Mouse (Mus musculus) midbrain, embryonic 12.5 days (tissue): ENCODE data around the gene Gm5127. TPM values are rescaled to one million over a fixed set of nuclear protein-coding genes. Genes with fewer than 3 reads are reported as not detected.

Experiments used
- ATAC-seq: fragments of 200-750 bp; cut with Nextera tagmentation; 2 replicates; pipeline ENCODE4 v1.8.0; 2017; ENCODE audit warnings: low read depth, moderate TSS enrichment, moderate library complexity; ENCODE audit not compliant: low FRiP score
- H3K27ac ChIP-seq: fragments of 300-500 bp; sonication (generic); replicated peaks from 2 replicates; pipeline ENCODE4 v1.5.1; 2016; ENCODE audit warnings: mild to moderate bottlenecking
- H3K27me3 ChIP-seq: fragments of 300-500 bp; sonication (generic); 2 replicates; pipeline ENCODE4 v1.6.1; 2016; ENCODE audit warnings: mild to moderate bottlenecking
- H3K36me3 ChIP-seq: fragments of 300-500 bp; sonication (generic); 2 replicates; pipeline ENCODE4 v1.6.1; 2016
- H3K4me1 ChIP-seq: fragments of 300-500 bp; sonication (generic); 2 replicates; pipeline ENCODE4 v1.6.1; 2016
- H3K4me2 ChIP-seq: fragments of 300-500 bp; sonication (generic); replicated peaks from 2 replicates; pipeline ENCODE4 v1.6.1; 2016; ENCODE audit warnings: mild to moderate bottlenecking, moderate library complexity
- H3K4me3 ChIP-seq: fragments of 300-500 bp; sonication (generic); 2 replicates; pipeline ENCODE4 v1.5.1; 2016; ENCODE audit warnings: mild to moderate bottlenecking
- H3K9ac ChIP-seq: fragments of 300-500 bp; sonication (generic); replicated peaks from 2 replicates; pipeline ENCODE4 v1.6.1; 2016; ENCODE audit warnings: mild to moderate bottlenecking, moderate library complexity
- H3K9me3 ChIP-seq: fragments of 300-500 bp; sonication (generic); 2 replicates; pipeline ENCODE4 v1.6.1; 2016; ENCODE audit warnings: mild to moderate bottlenecking
- WGBS: fragments of 180-500 bp; shearing (Covaris S2); methylation state at CpG from one replicate; pipeline ENCODE4 v1.1.7; 2016; 5-methylcytosine and 5-hydroxymethylcytosine counted together
- microRNA-seq: library from miRNA; unstranded; fragments of <30 nt; microRNA quantifications from one replicate; pipeline ENCODE4, GENCODE M21; 2017
- polyA plus RNA-seq: library from polyadenylated mRNA; unstranded; fragments of >200 nt; fragmentation: Nextera tagmentation; extraction: Ambion mirVana; gene quantifications from 2 replicates; pipeline ENCODE4 v1.2.1, GENCODE M21; 2016

The Gm5127 gene
- polyA plus RNA-seq, 1 experiment from 2014 or later = 0.79 TPM

DNA sequence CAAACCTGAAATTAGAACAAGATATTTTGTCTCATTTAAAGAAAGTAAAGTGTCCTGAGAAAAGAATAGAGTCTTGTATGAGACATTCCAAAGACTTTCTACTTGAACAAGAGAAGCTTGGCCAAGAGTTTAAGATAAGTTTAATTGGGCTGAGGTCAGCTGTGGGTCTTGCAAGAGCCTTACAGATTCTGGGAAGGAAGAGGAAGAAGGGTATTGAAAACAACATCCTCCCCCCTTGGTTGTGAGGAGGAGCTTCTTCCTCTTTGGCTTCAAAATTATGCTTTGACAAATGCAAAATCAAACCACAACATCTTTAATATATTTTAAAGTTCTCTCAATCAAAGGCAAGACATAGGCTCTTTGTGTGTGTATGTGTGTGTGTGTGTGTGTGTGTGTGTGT is 50.6 kb downstream of the Gm5127 start:
- Histone ChIP-seq H3K4me2 (no peak overlapping the region), H3K4me1 (no peaks in the 10 kb centered on the region), H3K27me3 (no peaks in the 10 kb centered on the region), H3K9ac (no peak overlapping the region), H3K4me3 (no peak overlapping the region), H3K9me3 (no peaks in the 10 kb centered on the region), H3K27ac (no peak overlapping the region), H3K36me3 (no peaks in the 10 kb centered on the region)
- no peak for ATAC-seq

DNA sequence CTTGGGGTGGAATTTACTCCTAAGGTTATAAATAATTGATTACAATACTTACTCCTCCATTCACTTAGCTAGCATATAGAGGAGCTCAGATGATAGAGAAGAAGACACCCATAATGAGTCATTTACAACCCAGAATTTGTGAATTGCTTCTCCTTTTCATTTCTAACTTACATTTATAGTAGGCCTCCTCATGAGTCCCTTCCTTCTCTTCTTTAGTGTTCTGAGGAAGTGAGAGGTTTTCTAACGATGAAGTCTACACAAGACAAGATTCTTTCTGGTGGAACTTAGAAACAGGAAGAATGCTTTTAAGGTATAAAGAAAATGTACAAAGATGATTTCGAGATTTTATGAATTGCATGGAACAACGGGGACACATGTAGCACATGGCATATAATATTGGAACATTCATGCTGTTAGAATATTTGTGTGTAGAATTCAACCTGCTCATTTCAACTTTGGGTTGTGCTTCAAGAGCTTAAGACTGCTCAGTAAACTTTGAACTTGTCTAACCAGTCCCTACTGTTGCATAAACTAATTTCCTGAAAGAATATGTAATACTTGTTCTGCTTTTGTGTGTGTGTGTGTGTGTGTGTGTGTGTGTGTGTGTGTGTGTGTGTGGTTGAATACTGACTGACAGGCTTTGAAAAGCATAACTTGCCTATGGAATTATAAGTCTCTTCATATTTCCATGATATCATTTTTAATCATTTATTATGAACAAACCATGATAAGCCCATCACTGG is 52.0 kb downstream of the Gm5127 start:
- H3K9ac ChIP-seq = no peak overlapping the region
- H3K4me2 ChIP-seq = no peak overlapping the region
- 83% methylated on average over 3 of the region's 3 CpGs for WGBS
- no peaks in the 10 kb centered on the region for H3K9me3 ChIP-seq
- no peaks in the 10 kb centered on the region for H3K27me3 ChIP-seq
- no peak overlapping the region for H3K4me3 ChIP-seq
- no peaks in the 10 kb centered on the region for H3K36me3 ChIP-seq
- H3K27ac ChIP-seq = no peak overlapping the region
- no peak for ATAC-seq
- no peaks in the 10 kb centered on the region for H3K4me1 ChIP-seq

DNA sequence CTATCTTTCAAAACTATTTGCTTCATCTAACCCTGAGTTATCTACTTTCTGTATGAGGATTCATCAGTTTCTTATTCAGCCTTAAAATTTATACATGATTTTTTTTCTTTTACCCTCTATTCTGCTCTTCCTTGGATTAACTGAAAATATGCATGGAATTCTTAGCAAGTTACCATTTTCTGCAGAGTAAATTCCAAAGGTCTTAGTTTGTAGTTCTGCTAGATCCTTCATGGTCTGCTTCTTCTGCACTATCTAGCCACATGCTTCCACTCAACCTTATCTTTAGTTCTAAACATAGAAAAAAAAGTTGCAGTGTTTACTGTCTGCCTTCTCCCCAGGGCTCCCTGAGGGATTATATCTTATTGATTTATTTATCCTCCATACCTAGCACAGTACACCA is 79.1 kb downstream of the Gm5127 start:
- ATAC-seq = no peak
- Histone ChIP-seq H3K4me2 (no peak overlapping the region), H3K4me1 (no peaks in the 10 kb centered on the region), H3K9me3 (no peaks in the 10 kb centered on the region), H3K27ac (no peak overlapping the region), H3K27me3 (no peaks in the 10 kb centered on the region), H3K9ac (no peak overlapping the region), H3K36me3 (no peaks in the 10 kb centered on the region), H3K4me3 (no peak overlapping the region)

DNA sequence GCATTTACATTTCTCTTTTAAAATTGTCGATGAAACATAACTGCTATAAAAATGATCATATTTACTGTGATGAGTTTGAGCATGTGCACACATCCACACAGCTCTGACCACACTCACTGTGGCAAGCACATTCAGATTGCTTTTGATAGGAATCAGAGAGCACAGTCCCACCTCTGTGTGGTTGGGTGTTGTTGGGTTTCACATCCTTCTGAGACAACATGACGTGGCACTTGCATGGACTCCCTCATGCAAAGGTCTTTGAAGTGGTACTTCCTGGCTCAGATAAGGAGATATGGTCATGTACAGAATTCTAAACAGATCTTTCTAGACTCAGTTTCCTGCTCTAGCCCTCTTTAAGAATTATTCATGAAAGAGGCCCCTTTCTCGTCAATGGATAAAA is 121.6 kb downstream of the Gm5127 start:
- Histone ChIP-seq H3K27me3 (no peaks in the 10 kb centered on the region), H3K9me3 (no peaks in the 10 kb centered on the region), H3K4me1 (no peaks in the 10 kb centered on the region), H3K4me3 (no peak overlapping the region), H3K4me2 (no peak overlapping the region), H3K36me3 (no peaks in the 10 kb centered on the region), H3K27ac (no peak overlapping the region), H3K9ac (no peak overlapping the region)
- 92% methylated on average over 3 of the region's 3 CpGs for WGBS
- no peak for ATAC-seq

DNA sequence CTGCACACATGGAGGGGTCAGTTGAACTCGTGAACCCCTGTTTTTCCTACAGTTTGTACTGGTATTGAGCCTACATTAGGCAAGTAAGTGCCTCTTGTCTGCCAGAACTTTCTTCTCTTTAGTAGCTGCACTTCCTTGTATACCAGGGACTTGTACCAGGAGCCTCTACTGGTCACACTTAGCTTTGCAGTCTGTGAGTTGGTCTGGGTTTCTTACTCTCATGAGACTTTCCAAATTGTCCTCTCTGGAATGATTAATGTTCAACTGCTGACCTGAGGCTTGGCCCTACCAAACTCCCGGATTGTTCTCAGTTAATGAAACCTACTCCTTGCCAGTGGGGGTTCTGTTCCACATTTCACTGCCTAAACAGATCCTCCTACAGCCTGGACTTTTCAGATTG is 134.2 kb downstream of the Gm5127 start:
- Histone ChIP-seq H3K27ac (no peak overlapping the region), H3K36me3 (no peaks in the 10 kb centered on the region), H3K9me3 (no peaks in the 10 kb centered on the region), H3K4me3 (no peak overlapping the region), H3K4me1 (no peaks in the 10 kb centered on the region), H3K4me2 (no peak overlapping the region), H3K27me3 (no peaks in the 10 kb centered on the region), H3K9ac (no peak overlapping the region)
- 37% methylated on average over 2 of the region's 2 CpGs for WGBS
- ATAC-seq = no peak

DNA sequence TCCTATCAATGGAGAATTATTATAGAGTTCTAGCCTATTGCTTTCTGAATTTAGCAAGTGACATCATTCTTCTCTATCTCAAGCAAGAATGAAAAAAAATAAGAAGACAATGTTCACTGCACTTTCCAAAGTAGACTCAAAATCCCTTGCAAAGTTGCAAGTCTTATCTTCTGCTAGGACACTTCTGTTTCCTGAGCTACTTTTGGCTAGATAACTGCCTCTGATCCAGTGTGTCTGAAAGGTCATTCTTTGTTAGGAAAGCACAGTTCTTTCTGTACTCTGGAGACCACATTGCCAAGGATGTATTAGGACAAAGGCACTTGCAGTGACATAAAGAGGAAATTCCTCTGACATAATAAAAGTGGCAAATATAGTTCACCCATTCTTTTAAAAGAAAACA is 159.3 kb downstream of the Gm5127 start:
- Histone ChIP-seq H3K4me1 (no peaks in the 10 kb centered on the region), H3K9me3 (no peaks in the 10 kb centered on the region), H3K4me2 (no peak overlapping the region), H3K27me3 (no peaks in the 10 kb centered on the region), H3K36me3 (no peaks in the 10 kb centered on the region), H3K27ac (no peak overlapping the region), H3K4me3 (no peak overlapping the region), H3K9ac (no peak overlapping the region)
- no peak for ATAC-seq

DNA sequence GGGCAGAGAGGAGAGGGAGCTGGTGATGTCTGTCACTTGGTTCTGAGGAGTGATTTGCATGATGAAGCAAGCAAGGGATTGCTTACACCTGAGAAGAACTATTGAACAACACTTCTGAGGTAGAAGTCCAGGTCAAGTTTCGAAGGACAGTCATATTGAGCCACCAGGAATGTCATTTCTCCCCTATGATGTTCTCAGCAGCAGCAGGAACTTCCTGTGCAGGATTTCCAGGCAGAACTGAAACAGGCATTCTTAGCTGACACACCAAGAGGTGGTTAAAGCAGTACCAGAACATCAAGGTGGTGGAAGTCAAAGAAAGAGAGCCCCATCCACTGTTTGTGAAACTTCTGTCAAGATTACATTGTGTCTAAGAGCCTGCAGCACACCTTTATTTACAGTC is 172.3 kb downstream of the Gm5127 start:
- Histone ChIP-seq H3K9me3 (no peaks in the 10 kb centered on the region), H3K4me3 (no peak overlapping the region), H3K4me1 (no peaks in the 10 kb centered on the region), H3K27ac (no peak overlapping the region), H3K9ac (no peak overlapping the region), H3K36me3 (no peaks in the 10 kb centered on the region), H3K27me3 (no peaks in the 10 kb centered on the region), H3K4me2 (no peak overlapping the region)
- ATAC-seq = no peak
- 29% methylated on average over 1 of the region's 1 CpGs for WGBS

Small RNA genes lying within 50 kb of the gene (microRNA-seq; reads per million reads assigned to microRNA genes)
- gene Gm22102 = not detected

Other genes starting within 250 kb of the Gm5127 start
- gene Fndc3c1, start 97.8 kb upstream of the Gm5127 start, polyA plus RNA-seq = 16.0 and 17.6 TPM in 2 replicates
- gene Cysltr1, start 20.5 kb downstream of the Gm5127 start, polyA plus RNA-seq = 0.71 and 1.3 TPM in 2 replicates